Mouse (Mus musculus) ES-E14 (cell line): ENCODE results near the gene Nsd1. TPM values are rescaled to one million over a fixed set of nuclear protein-coding genes. Genes with fewer than 3 reads are reported as not detected.

Source experiments
- DNase-seq: peaks from one replicate; pipeline ENCODE4 v3.0.0-alpha.2; 2013; ENCODE audit warnings: low read depth, low spot score
- H3K27ac ChIP-seq: 2 replicates; pipeline ENCODE4 v1.5.1; 2012; ENCODE audit warnings: low read depth, mild to moderate bottlenecking, low read length, moderate library complexity, mixed read lengths; ENCODE audit not compliant: poor library complexity, insufficient read depth, severe bottlenecking
- H3K36me3 ChIP-seq: 2 replicates; pipeline ENCODE4 v1.6.1; 2012; ENCODE audit warnings: mild to moderate bottlenecking, low read length, moderate library complexity, mixed read lengths; ENCODE audit not compliant: control insufficient read depth, poor library complexity, insufficient read depth, severe bottlenecking
- H3K4me1 ChIP-seq, 2 experiments: fragments of 150-350 bp in 1 of 2; sonication (generic) in 1 of 2; 2 replicates each; pipeline ENCODE4 v1.6.1; 2012; ENCODE audit warnings: low read length in 2 of 2, mild to moderate bottlenecking in 1 of 2, mixed read lengths in 1 of 2; ENCODE audit not compliant: control insufficient read depth in 2 of 2, insufficient read depth in 2 of 2, poor library complexity in 1 of 2
- H3K4me3 ChIP-seq, 2 experiments: fragments of 150-350 bp in 1 of 2; sonication (generic) in 1 of 2; 2 replicates each; pipeline ENCODE4 v1.5.1; 2012; ENCODE audit warnings: low read length in 2 of 2, low read depth in 1 of 2, mild to moderate bottlenecking in 1 of 2, mixed read lengths in 1 of 2; ENCODE audit not compliant: insufficient read depth in 1 of 2, poor library complexity in 1 of 2, severe bottlenecking in 1 of 2
- H3K9ac ChIP-seq: 2 replicates; pipeline ENCODE4 v1.6.1; 2012; ENCODE audit warnings: low read depth, mild to moderate bottlenecking, low read length, mixed read lengths; ENCODE audit not compliant: poor library complexity, insufficient read depth, severe bottlenecking
- H3K9me3 ChIP-seq: fragments of 150-350 bp; sonication (generic); 2 replicates; pipeline ENCODE4 v1.6.1; 2012; ENCODE audit warnings: low read depth, mild to moderate bottlenecking, low read length; ENCODE audit not compliant: control insufficient read depth, insufficient read depth
- CHD2 ChIP-seq: IDR thresholded peaks from 2 replicates; pipeline ENCODE4 v1.6.1; 2014; ENCODE audit warnings: mild to moderate bottlenecking, low read depth, low read length, inconsistent platforms
- HCFC1 ChIP-seq: IDR thresholded peaks from 2 replicates; pipeline ENCODE4 v1.6.1; 2012; ENCODE audit warnings: low read length, inconsistent platforms, borderline replicate concordance; ENCODE audit not compliant: insufficient read depth
- MAFK ChIP-seq: IDR thresholded peaks from 2 replicates; pipeline ENCODE4 v1.6.1; 2014; ENCODE audit warnings: mild to moderate bottlenecking, low read depth, low read length, inconsistent platforms; ENCODE audit not compliant: insufficient read depth
- ZC3H11A ChIP-seq: IDR thresholded peaks from 2 replicates; pipeline ENCODE4 v1.6.1; 2012; ENCODE audit warnings: low read depth, mild to moderate bottlenecking, inconsistent platforms, low read length, borderline replicate concordance
- ZNF384 ChIP-seq: IDR thresholded peaks from 2 replicates; pipeline ENCODE4 v1.6.1; 2012; ENCODE audit warnings: low read depth, low read length, inconsistent platforms
- in situ Hi-C, 2 experiments: fragments of 600-800 bp; cut with MboI; formaldehyde crosslinking; loops; one replicate each; pipeline ENCODE4 v1.15.1; 2025; ENCODE audit warnings: low sequenced_read_pairs in 2 of 2, inconsistent platforms in 1 of 2; ENCODE audit not compliant: unreplicated experiment in 2 of 2
- total RNA-seq: library from RNA; depleted of rRNA; stranded (reverse); fragments of 300-350 nt; gene quantifications from 2 replicates; pipeline ENCODE4 v1.2.3, GENCODE M21; 2012

The Nsd1 gene
- total RNA-seq, 1 experiment = 135 TPM

DNA sequence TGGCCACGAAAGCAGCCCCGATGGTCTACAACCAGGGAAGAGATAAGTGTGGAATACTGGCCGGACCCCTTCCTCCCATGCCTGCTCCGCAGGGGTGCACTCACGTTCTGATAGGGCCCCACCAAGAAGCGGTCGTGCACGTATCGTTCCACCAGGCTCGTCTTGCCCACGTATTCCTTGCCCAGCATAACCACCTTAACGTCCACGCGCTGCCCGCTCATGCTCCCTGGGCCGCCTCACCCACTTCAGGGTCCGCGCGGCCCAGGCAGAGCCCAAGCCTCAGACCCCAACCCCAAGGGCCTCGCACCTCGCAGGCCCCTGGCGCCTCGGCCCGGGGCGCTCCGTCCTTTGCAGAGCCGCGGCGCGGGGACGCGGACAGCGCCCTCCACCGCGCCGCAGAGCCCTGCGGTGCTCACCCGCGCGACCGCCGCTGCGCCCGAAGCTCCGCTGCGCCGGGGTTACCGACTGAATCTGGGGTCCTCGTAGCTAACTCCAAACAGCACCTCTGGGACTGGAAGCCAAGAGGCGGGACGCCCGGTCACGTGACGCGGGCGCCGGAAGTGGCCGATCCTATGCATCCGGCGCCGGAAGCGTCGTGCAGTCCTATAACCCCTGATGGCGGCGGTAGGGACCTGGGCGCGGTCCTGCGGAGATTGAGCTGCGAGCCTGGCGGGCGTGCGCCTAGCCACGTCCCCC is 112.0 kb downstream of the Nsd1 start, which contains the start of gene Rab24:
Rab24 (minus strand) TSS at position 513 of the 696 bp plus-strand sequence.
- DNase-seq = peak; percentile 73
- peak within 1 kb of the TSS; percentile 72 for H3K27ac ChIP-seq
- H3K4me3 ChIP-seq = peak within 1 kb of the TSS; percentile 92 to 97
- H3K9me3 ChIP-seq = no peaks in the 10 kb centered on the region
- peaks cover 3 to 19% of the 10 kb centered on the region in 2 experiments; a peak in 3 of 4 replicates for H3K4me1 ChIP-seq
- in situ Hi-C loops = no loop called here
- peaks cover 41% of the 10 kb centered on the region for H3K36me3 ChIP-seq
- TF ChIP-seq ZC3H11A (no peak), MAFK (no peak), CHD2 (no peak), HCFC1 (peak; percentile 54; the same call in 1 of the 2 replicates), ZNF384 (no peak)
- H3K9ac ChIP-seq = peak within 1 kb of the TSS; percentile 91

DNA sequence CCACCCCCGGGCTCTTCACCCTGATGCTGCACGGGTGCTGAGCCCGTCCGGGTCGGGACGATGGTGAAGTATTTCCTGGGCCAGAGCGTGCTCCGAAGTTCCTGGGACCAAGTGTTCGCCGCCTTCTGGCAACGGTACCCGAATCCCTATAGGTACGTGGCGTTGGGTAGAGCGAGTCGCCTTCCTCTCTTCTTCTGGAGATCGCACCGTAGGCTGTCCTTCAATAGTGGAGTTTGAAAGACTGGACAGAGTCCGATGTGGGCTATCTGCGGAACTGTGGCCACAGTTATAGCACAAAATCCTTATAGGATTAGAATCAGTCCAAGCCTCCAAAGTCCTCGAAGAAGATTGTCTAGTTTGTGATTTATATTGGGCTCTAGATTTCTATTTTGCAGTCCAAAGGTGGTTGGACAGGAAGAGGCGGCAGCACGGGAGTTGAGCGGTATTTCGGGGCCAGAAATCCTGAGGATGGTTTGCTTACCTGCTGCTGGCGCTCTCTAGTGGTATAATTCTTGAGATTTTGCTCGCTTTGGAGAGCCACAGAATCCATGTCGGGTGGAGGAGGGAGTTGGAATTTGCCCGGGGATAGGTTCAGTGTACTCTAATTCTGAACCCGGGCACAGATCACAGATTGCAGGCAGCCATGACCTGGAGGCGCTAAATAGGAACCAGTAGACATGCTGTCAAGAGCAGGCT is 112.7 kb downstream of the Nsd1 start:
- peak overlapping the region; percentile 72 for H3K27ac ChIP-seq
- peaks cover 37% of the 10 kb centered on the region for H3K36me3 ChIP-seq
- H3K4me3 ChIP-seq = peak overlapping the region; percentile 92 to 97
- no peaks in the 10 kb centered on the region for H3K9me3 ChIP-seq
- in situ Hi-C loops = no loop called here
- peaks cover 3 to 21% of the 10 kb centered on the region in 2 experiments; a peak in 3 of 4 replicates for H3K4me1 ChIP-seq
- H3K9ac ChIP-seq = peak overlapping the region; percentile 91
- TF ChIP-seq ZNF384 (no peak), HCFC1 (peak; percentile 13; the same call in 1 of the 2 replicates)
- no peak for DNase-seq

DNA sequence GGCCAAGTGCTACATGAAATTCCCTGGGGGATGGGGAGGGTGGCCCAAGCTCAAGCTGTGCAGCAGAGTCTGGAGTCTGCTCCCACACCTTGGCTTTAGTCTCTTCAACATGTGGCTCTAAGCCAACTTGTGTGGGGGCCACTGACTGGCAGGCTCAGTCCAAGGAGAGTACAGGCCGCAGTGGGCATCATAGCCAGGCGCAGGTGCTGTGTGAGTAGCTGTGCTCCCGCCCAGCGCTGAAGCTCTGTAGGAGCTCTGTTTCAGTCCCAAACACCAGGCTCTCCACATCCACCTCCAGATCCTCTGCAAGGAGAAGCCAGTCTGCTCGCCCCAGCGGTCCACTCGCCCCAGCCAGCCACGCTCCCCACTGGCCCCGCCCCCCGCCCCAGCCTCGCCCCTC is 116.0 kb downstream of the Nsd1 start:
- in situ Hi-C loops = no loop called here
- no peak overlapping the region for H3K27ac ChIP-seq
- DNase-seq = no peak
- no peak overlapping the region for H3K4me3 ChIP-seq
- peaks cover 24% of the 10 kb centered on the region for H3K36me3 ChIP-seq
- TF ChIP-seq MAFK (no peak), ZC3H11A (no peak), HCFC1 (no peak), CHD2 (no peak), ZNF384 (no peak)
- H3K4me1 ChIP-seq = peaks cover 3 to 30% of the 10 kb centered on the region in 2 experiments; a peak in 3 of 4 replicates
- H3K9me3 ChIP-seq = no peaks in the 10 kb centered on the region
- H3K9ac ChIP-seq = no peak overlapping the region

DNA sequence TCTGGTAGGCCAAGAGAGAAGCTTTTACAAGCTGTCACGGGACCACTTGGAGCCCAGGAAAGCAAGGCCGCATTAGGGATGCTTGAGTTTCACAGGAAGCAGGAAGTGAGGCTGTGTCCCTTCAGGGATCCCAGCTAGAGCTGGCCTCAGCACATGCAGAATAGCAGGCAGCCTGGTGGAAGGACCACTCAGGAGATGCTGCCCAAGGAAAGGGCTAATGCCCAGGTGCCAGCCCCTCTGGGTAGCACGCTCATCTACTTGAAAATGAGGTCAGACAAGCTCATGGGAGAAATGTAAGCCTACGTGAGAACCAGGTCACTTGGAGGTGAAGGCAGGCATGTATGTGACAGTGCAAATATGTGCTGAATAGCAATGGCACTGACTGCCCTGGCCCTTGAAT is 117.6 kb downstream of the Nsd1 start:
- Histone ChIP-seq H3K4me1 (peaks cover 3 to 36% of the 10 kb centered on the region in 2 experiments; a peak in 3 of 4 replicates), H3K4me3 (no peak overlapping the region), H3K27ac (no peak overlapping the region), H3K36me3 (peaks cover 24% of the 10 kb centered on the region), H3K9ac (no peak overlapping the region), H3K9me3 (no peaks in the 10 kb centered on the region)
- DNase-seq = no peak
- TF ChIP-seq ZNF384 (no peak), ZC3H11A (no peak), MAFK (no peak), CHD2 (no peak), HCFC1 (no peak)
- in situ Hi-C loops = no loop called here
